In genomic region chr7:130897201-130897600, GRCm38 (mm10) we compare ENCODE assay signal across 31 mouse cellular contexts.
"Had no signal": no experiment of that assay in that cellular context is flagged by ENCODE, and none has a peak within 500 bp of the region (broad histone marks: within the 10 kb centered on the region; RNA-seq: fewer than 3 reads in every experiment).

No protein-coding gene starts in this region.

- H3K4me3 ChIP-seq: left cerebral cortex, adult 2 months; limb, embryonic 10.5 days; limb, embryonic 12.5 days; limb, embryonic 13.5 days; limb, embryonic 15.5 days; liver, embryonic 12.5 days; liver, embryonic 13.5 days; liver, embryonic 15.5 days; lung, embryonic 15.5 days; megakaryocyte, embryonic 14.5 days; midbrain, embryonic 10.5 days; midbrain, embryonic 12.5 days; midbrain, embryonic 13.5 days; midbrain, embryonic 15.5 days; myocyte; neural tube, embryonic 12.5 days had no signal

- H3K9ac ChIP-seq: limb, embryonic 12.5 days; limb, embryonic 13.5 days; limb, embryonic 15.5 days; liver, embryonic 12.5 days; liver, embryonic 13.5 days; liver, embryonic 14.5 days; liver, embryonic 15.5 days; liver, postnatal 0 days; lung, embryonic 14.5 days; lung, embryonic 15.5 days; midbrain, embryonic 12.5 days; midbrain, embryonic 13.5 days; midbrain, embryonic 15.5 days; neural tube, embryonic 12.5 days had no signal

- H3K9me3 ChIP-seq: limb, embryonic 10.5 days; limb, embryonic 12.5 days; limb, embryonic 13.5 days; limb, embryonic 15.5 days; liver, embryonic 12.5 days; liver, embryonic 13.5 days; liver, embryonic 15.5 days; lung, embryonic 15.5 days; megakaryocyte, embryonic 14.5 days; midbrain, embryonic 10.5 days; midbrain, embryonic 12.5 days; midbrain, embryonic 13.5 days; midbrain, embryonic 15.5 days; neural tube, embryonic 12.5 days had no signal

- DNase-seq: left cerebral cortex, postnatal 4 days; liver; liver, embryonic 13.5 days; liver, postnatal 0 days; lung, adult 18-20 months; lung, adult 2 months; lung, embryonic 14.5 days; lung, postnatal 10 days; lung, postnatal 14 days; lung, postnatal 36 days; lung, postnatal 4 days had no signal

- H3K4me2 ChIP-seq: limb, embryonic 12.5 days; limb, embryonic 13.5 days; limb, embryonic 15.5 days; liver, embryonic 11.5 days; liver, embryonic 12.5 days; liver, embryonic 13.5 days; liver, embryonic 15.5 days; lung, embryonic 14.5 days; lung, embryonic 15.5 days; midbrain, embryonic 12.5 days; midbrain, embryonic 13.5 days; midbrain, embryonic 15.5 days; neural tube, embryonic 12.5 days had no signal

- ATAC-seq: liver, embryonic 12.5 days; liver, postnatal 0 days; lung, postnatal 0 days; midbrain, embryonic 13.5 days; midbrain, embryonic 15.5 days; midbrain, embryonic 16.5 days had no signal

- H3K36me3 ChIP-seq: liver, embryonic 12.5 days; liver, embryonic 13.5 days; midbrain, embryonic 15.5 days had no signal

- H3K27me3 ChIP-seq: limb, embryonic 12.5 days; limb, embryonic 13.5 days; limb, embryonic 15.5 days; liver, embryonic 12.5 days; liver, embryonic 13.5 days; liver, embryonic 15.5 days; lung, embryonic 15.5 days; megakaryocyte, embryonic 14.5 days; midbrain, embryonic 12.5 days; midbrain, embryonic 13.5 days; midbrain, embryonic 15.5 days; neural tube, embryonic 12.5 days had no signal

- H3K27ac ChIP-seq: left cerebral cortex, adult 2 months; limb, embryonic 10.5 days; limb, embryonic 12.5 days; limb, embryonic 13.5 days; limb, embryonic 15.5 days; liver, embryonic 12.5 days; liver, embryonic 13.5 days; liver, embryonic 14.5 days; liver, embryonic 15.5 days; lung, embryonic 15.5 days; macrophage; midbrain, embryonic 10.5 days; midbrain, embryonic 12.5 days; midbrain, embryonic 13.5 days; midbrain, embryonic 15.5 days; neural tube, embryonic 12.5 days had no signal

- H3K4me1 ChIP-seq: limb, embryonic 10.5 days; limb, embryonic 15.5 days; liver, embryonic 12.5 days; liver, embryonic 13.5 days; liver, embryonic 15.5 days; lung, embryonic 15.5 days; midbrain, embryonic 13.5 days; midbrain, embryonic 15.5 days; neural tube, embryonic 12.5 days had no signal
